Mouse (Mus musculus) stomach, embryonic 15.5 days (tissue): ENCODE measurements around the gene Clybl. TPM values are rescaled to one million over a fixed set of nuclear protein-coding genes. Genes with fewer than 3 reads are reported as not detected.

Experiments
- ATAC-seq: fragments of 200-750 bp; cut with Nextera tagmentation; 2 replicates; pipeline ENCODE4 v1.8.0; 2017; ENCODE audit warnings: low read depth, moderate number of reproducible peaks, moderate TSS enrichment; ENCODE audit not compliant: insufficient read depth, low FRiP score
- H3K27ac ChIP-seq: fragments of 300-500 bp; sonication (generic); 2 replicates; pipeline ENCODE4 v1.5.1; 2015; ENCODE audit warnings: mild to moderate bottlenecking, inconsistent platforms
- H3K27me3 ChIP-seq: fragments of 300-500 bp; sonication (generic); replicated peaks from 2 replicates; pipeline ENCODE4 v1.6.1; 2015; ENCODE audit warnings: inconsistent platforms
- H3K36me3 ChIP-seq: fragments of 300-500 bp; sonication (generic); 2 replicates; pipeline ENCODE4 v1.6.1; 2015; ENCODE audit warnings: inconsistent platforms
- H3K4me1 ChIP-seq: fragments of 300-500 bp; sonication (generic); 2 replicates; pipeline ENCODE4 v1.6.1; 2015; ENCODE audit warnings: inconsistent platforms
- H3K4me2 ChIP-seq: fragments of 300-500 bp; sonication (generic); 2 replicates; pipeline ENCODE4 v1.6.1; 2015; ENCODE audit warnings: mild to moderate bottlenecking, inconsistent platforms
- H3K4me3 ChIP-seq: fragments of 300-500 bp; sonication (generic); replicated peaks from 2 replicates; pipeline ENCODE4 v1.5.1; 2015; ENCODE audit warnings: inconsistent platforms
- H3K9ac ChIP-seq: fragments of 300-500 bp; sonication (generic); 2 replicates; pipeline ENCODE4 v1.6.1; 2015; ENCODE audit warnings: inconsistent platforms
- H3K9me3 ChIP-seq: fragments of 300-500 bp; sonication (generic); 2 replicates; pipeline ENCODE4 v1.6.1; 2016; ENCODE audit warnings: inconsistent platforms
- WGBS: fragments of 180-500 bp; shearing (Covaris S2); methylation state at CpG from one replicate; pipeline ENCODE4 v1.1.7; 2015; 5-methylcytosine and 5-hydroxymethylcytosine counted together
- polyA plus RNA-seq: library from polyadenylated mRNA; unstranded; fragments of >200 nt; fragmentation: Nextera tagmentation; extraction: Ambion mirVana; gene quantifications from 2 replicates; pipeline ENCODE4 v1.2.1, GENCODE M21; 2015

Clybl gene
- polyA plus RNA-seq, 1 experiment from 2014 or later: 25.4 TPM

DNA sequence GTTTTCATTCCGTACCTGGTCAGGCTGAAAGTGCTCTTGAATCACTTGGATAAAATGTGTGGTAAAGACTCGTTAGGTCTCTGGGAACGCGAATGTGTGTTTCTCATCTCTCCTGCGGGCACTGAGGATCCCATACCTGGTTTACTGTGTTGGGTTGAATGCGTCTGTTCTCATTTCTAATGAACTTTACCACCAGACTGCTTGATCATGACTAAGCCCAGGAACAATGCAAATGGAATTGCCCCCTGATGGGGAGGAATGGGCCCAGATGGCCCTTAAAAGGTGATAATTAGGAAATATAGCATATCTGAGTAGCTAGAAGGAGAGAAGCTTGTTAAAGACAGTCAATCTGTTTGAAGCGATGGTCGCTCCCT lies 74.7 kb downstream of the Clybl start:
- Histone ChIP-seq H3K4me3 (no peak overlapping the region), H3K4me2 (no peak overlapping the region), H3K36me3 (no peaks in the 10 kb centered on the region), H3K27ac (no peak overlapping the region), H3K9ac (no peak overlapping the region), H3K4me1 (peaks cover 3% of the 10 kb centered on the region; the same call in 1 of the 2 replicates), H3K27me3 (peaks cover 19% of the 10 kb centered on the region), H3K9me3 (no peaks in the 10 kb centered on the region)
- WGBS: 26% methylated on average over 8 of the region's 8 CpGs
- no peak for ATAC-seq

DNA sequence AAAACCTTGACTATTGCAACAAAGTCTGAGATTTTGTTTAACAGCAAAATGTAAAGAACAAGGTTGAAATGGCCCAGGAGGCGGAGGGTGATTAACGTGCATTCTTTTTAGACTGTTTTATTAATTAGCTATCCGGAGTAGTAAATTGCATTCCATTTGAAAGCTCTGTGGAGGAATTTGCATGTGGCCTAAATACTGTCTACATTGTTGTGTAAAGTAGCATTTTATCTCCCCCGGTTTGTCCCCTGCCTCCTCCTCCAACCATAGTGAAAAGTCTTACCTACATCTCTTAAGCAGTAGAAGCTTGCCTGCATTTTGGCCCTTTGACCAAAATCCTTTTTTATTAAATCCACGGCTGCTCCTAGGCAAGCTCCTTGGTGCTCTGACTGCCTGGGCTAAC lies 76.8 kb downstream of the Clybl start:
- Histone ChIP-seq H3K4me1 (peaks cover 3% of the 10 kb centered on the region; the same call in 1 of the 2 replicates), H3K9me3 (no peaks in the 10 kb centered on the region), H3K36me3 (no peaks in the 10 kb centered on the region), H3K4me3 (no peak overlapping the region), H3K27ac (no peak overlapping the region), H3K9ac (no peak overlapping the region), H3K27me3 (peaks cover 19% of the 10 kb centered on the region), H3K4me2 (no peak overlapping the region)
- no peak for ATAC-seq
- WGBS: 50% methylated on average over 5 of the region's 5 CpGs

- Histone ChIP-seq H3K4me2 (no peak overlapping the region), H3K9me3 (no peaks in the 10 kb centered on the region), H3K4me1 (no peaks in the 10 kb centered on the region), H3K36me3 (no peaks in the 10 kb centered on the region), H3K27ac (no peak overlapping the region), H3K4me3 (no peak overlapping the region), H3K9ac (no peak overlapping the region), H3K27me3 (peaks cover 10% of the 10 kb centered on the region)
- no peak for ATAC-seq
- 77% methylated on average over 1 of the region's 1 CpGs for WGBS
Measured at GRCm38 (mm10) chr14:122261250-122261649, 79.7 kb downstream of the Clybl start.

- H3K27me3 ChIP-seq: no peaks in the 10 kb centered on the region
- no peak overlapping the region for H3K9ac ChIP-seq
- WGBS: 50% methylated on average over 16 of the region's 16 CpGs
- H3K36me3 ChIP-seq: no peaks in the 10 kb centered on the region
- H3K4me1 ChIP-seq: no peaks in the 10 kb centered on the region
- no peak overlapping the region for H3K4me2 ChIP-seq
- H3K9me3 ChIP-seq: no peaks in the 10 kb centered on the region
- ATAC-seq: no peak
- no peak overlapping the region for H3K4me3 ChIP-seq
- H3K27ac ChIP-seq: no peak overlapping the region
Measured at GRCm38 (mm10) chr14:122262851-122263659, 81.6 kb downstream of the Clybl start.

- Histone ChIP-seq H3K4me3 (no peak overlapping the region), H3K27me3 (no peaks in the 10 kb centered on the region), H3K36me3 (no peaks in the 10 kb centered on the region), H3K9me3 (no peaks in the 10 kb centered on the region), H3K4me1 (no peaks in the 10 kb centered on the region), H3K27ac (no peak overlapping the region), H3K4me2 (no peak overlapping the region), H3K9ac (no peak overlapping the region)
- ATAC-seq: no peak
- WGBS: 56% methylated on average over 7 of the region's 7 CpGs
Measured at GRCm38 (mm10) chr14:122265214-122265613, 83.7 kb downstream of the Clybl start.

DNA sequence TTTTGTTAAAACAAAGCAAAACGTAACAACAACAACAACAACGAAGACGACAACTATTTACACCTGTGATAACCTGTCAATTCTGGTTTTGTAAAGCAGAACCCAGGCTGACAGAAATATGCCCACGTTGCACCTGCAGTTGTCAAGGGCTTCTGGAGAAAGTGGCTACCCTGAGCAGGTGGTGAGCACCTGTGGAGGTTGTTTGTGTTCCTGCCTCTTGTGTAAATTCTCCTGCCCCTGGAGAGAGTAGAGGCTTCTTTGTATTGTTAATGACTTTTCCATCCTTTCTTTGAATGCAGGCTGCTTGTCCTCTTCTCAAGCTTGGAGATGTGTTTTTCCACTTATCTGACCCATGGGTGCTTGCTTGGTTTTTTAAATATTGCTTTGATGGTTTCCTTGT lies 86.1 kb downstream of the Clybl start:
- 0 out of 2 replicates have a peak, but pooled peaks cover 2% of the 10 kb centered on the region for H3K4me1 ChIP-seq
- WGBS: 27% methylated on average over 4 of the region's 4 CpGs
- H3K9ac ChIP-seq: no peak overlapping the region
- ATAC-seq: no peak
- H3K9me3 ChIP-seq: no peaks in the 10 kb centered on the region
- H3K27ac ChIP-seq: no peak overlapping the region
- no peak overlapping the region for H3K4me3 ChIP-seq
- H3K27me3 ChIP-seq: no peaks in the 10 kb centered on the region
- no peaks in the 10 kb centered on the region for H3K36me3 ChIP-seq
- no peak overlapping the region for H3K4me2 ChIP-seq

DNA sequence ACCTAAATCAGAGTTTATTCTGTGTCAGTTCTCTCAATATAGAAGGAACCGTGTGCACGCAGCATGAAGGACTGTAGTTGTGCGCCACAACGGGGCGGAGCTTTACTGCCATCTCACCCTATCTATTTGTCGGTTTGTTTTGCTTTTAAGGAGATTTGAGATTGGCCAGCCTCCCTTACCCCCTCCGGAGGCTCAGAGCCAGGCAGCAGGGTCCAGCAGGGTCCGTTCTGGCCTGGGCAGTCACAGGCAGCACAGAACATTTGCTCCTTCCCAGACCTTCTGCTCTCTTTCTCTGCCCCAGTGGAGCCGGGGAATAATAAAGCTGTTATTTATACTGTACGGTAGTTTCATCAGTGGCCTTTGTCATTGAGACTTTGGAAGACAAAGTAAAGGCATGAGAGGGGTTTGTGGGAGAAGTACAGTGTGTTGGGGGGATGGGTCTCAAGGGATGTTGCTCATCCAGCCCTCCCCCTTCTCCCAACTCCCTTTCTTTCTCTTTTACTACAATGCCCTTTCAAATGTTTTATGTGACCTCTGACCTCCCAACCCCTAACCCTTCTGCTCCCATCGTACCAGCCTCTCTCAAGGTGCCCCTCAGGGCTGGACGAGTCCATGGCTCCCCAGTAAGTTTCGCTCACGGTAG lies 89.7 kb downstream of the Clybl start:
- no peaks in the 10 kb centered on the region for H3K36me3 ChIP-seq
- ATAC-seq: no peak
- H3K27me3 ChIP-seq: no peaks in the 10 kb centered on the region
- 43% methylated on average over 14 of the region's 14 CpGs for WGBS
- H3K9ac ChIP-seq: no peak overlapping the region
- H3K9me3 ChIP-seq: no peaks in the 10 kb centered on the region
- no peak overlapping the region for H3K4me2 ChIP-seq
- no peak overlapping the region for H3K27ac ChIP-seq
- H3K4me1 ChIP-seq: 0 out of 2 replicates have a peak, but pooled peaks cover 2% of the 10 kb centered on the region
- no peak overlapping the region for H3K4me3 ChIP-seq

GRCm38 (mm10) chr14:122277142-122277541 lies 95.6 kb downstream of the Clybl start:
- WGBS: 92% methylated on average over 8 of the region's 8 CpGs
- Histone ChIP-seq H3K9ac (no peak overlapping the region), H3K27ac (no peak overlapping the region), H3K4me3 (no peak overlapping the region), H3K9me3 (no peaks in the 10 kb centered on the region), H3K4me1 (0 out of 2 replicates have a peak, but pooled peaks cover 2% of the 10 kb centered on the region), H3K27me3 (0 out of 2 replicates have a peak, but pooled peaks cover 3% of the 10 kb centered on the region), H3K4me2 (no peak overlapping the region), H3K36me3 (no peaks in the 10 kb centered on the region)
- ATAC-seq: no peak

DNA sequence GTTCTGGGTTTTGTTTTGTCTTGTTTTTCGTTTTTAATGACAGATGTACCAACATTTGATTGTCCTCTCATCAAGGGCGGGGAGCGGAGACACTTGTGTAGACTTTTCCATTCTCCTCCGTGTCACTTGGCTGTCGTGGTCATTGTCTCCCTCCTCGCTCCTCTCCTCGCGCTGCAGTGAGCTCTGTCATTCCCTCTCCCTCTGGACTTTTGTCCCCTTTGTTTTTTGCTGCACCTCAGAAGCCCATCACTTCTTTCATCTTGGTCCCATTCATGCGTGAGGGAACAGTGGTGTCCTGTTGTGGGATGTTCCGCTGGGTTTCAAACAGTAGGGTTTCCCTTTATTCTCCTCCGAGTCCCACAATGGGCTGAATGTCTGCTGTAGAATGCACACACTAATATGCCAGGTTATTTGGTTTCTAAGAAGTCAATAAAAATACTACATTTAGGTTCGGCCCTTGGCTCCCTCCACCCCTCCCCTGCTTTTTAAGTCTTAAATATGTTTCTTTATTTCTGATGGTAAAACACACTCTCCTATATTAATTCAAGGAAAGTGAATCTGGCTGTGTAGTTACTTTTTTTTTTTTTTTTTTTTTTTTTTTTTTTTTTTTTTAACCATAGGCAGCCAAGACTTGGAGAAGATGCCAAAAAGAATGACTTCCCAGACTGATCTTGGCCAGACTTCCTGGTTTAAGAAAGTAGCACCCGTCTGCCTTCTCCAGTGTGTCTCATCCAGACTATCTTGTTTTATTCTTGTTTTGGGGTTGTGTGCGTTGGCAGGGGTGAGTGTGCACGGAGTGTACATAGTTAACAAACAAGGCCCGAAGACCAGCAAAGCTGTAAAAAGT lies 98.2 kb downstream of the Clybl start:
- Histone ChIP-seq H3K27ac (no peak overlapping the region), H3K4me3 (no peak overlapping the region), H3K36me3 (no peaks in the 10 kb centered on the region), H3K27me3 (0 out of 2 replicates have a peak, but pooled peaks cover 3% of the 10 kb centered on the region), H3K4me2 (no peak overlapping the region), H3K9ac (no peak overlapping the region), H3K9me3 (no peaks in the 10 kb centered on the region), H3K4me1 (no peaks in the 10 kb centered on the region)
- no peak for ATAC-seq
- 63% methylated on average over 16 of the region's 16 CpGs for WGBS

DNA sequence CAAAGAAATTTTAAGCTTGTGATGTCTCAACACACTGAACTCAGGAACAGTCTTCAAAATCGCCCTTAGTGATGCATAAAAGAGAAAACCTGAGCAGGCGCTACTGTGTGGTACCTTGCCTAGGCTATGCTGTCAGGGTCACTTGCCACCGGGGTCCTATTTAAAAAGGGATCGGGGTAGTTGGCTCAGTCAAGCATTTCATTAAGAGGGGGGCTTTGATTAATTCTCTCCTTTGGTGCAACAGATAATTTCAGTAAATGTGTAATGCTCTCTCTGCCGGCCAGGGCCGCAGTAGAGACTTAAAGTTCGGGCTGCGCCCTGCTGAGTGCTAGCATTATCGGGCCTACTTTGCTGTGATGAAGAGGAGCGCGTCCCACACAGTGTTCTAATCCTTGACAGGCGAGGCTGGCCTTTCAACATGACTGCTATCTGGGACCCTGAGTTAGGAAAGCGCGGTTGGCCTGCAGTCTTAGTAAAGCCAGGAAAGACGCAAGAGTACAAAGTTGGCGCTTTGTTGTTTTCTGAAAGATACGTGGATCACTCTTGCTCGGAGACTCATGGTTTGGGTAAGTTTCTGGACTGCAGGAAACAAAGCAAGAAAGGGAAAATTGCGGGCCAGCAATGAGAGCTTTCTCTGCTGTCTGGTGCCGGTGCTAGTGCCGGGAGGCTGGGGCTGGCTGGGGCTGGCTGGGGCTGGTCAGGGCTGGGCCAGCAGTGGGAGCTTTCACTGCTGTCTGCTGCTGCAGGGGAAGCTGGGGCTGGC lies 99.0 kb downstream of the Clybl start:
- Histone ChIP-seq H3K27me3 (0 out of 2 replicates have a peak, but pooled peaks cover 3% of the 10 kb centered on the region), H3K27ac (no peak overlapping the region), H3K4me3 (no peak overlapping the region), H3K9ac (no peak overlapping the region), H3K4me2 (no peak overlapping the region), H3K9me3 (no peaks in the 10 kb centered on the region), H3K4me1 (no peaks in the 10 kb centered on the region), H3K36me3 (no peaks in the 10 kb centered on the region)
- ATAC-seq: no peak
- 38% methylated on average over 21 of the region's 21 CpGs for WGBS

DNA sequence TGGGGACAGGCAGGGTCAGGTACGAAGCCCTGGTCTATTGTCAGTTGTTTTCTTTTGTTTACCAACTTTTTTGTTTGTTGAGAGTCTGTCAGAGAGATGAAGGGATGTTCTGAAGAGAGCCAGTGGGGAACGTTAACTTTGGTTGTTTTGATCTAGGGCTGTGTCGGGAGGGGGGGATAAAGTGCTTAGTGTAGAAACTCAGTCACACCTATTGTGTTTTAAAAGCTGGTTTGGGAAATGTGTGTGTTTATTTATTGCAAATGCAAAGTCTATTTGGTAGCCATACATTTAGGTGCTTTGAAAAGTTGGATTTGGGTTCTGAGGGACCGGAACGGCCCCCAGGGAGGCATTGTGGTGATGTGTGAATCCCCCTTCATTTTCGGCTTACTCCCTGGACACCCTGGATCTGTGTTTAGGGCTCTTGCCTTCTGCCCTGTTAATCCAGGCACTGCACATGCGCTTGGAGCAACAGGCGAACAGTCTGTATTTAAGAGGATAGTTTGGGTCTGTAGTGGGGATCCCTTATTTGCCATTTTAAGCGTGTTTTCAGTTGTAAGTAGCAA lies 99.6 kb downstream of the Clybl start:
- no peak for ATAC-seq
- Histone ChIP-seq H3K27ac (no peak overlapping the region), H3K9ac (no peak overlapping the region), H3K4me1 (no peaks in the 10 kb centered on the region), H3K4me3 (no peak overlapping the region), H3K36me3 (no peaks in the 10 kb centered on the region), H3K27me3 (0 out of 2 replicates have a peak, but pooled peaks cover 3% of the 10 kb centered on the region), H3K9me3 (no peaks in the 10 kb centered on the region), H3K4me2 (no peak overlapping the region)
- WGBS: 63% methylated on average over 9 of the region's 9 CpGs
